Mouse (Mus musculus): Measurements from ENCODE around the gene Mylk4.
A peak's percentile ranks its signal among the peaks of the same experiment; 100 is the strongest.

Gene Mylk4

DNA sequence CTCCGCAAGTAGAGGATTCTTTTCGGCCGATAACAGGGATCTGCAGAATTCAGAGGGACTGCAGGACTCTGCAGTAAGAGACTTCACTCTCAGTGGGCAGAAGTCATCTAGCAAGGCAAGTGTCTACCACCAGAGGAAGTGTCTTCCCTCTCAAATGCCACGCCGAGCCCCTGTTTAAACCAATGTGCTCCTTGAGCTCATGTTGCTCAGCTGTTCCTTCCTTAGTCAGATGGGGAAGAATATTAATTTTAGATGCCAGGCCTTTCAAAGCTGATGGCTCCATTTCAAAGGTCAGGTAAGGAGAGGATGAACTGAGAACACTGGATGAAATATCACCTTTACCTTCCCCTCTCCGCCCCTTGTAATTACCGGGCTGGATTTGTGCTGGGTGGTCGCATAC lies at the start of gene Mylk4:
Gene Mylk4, minus strand, starts transcription at position 139 of the 400 bp plus-strand sequence.
- DNase-seq = no peak

DNA sequence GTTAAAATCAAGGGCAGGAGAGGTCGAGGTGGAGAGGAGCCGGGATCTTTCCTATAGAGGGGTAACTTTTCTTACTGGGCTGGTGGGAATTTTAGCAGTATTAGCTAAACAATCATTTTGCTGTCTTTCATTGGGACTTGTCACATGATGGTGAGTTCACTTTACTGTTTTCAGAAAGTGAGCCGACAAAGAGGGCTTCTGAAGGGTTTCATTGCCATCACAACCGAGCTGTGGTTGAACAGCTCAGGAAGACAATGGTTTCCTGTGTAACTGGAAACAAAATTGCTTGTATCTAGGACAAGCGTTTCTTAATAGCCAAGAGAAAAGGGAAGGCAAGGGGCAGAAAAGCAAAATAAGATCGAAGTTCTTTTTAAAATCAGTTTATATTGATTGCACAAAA lies 49.5 kb upstream of the Mylk4 start:
- DNase-seq = no peak

DNA sequence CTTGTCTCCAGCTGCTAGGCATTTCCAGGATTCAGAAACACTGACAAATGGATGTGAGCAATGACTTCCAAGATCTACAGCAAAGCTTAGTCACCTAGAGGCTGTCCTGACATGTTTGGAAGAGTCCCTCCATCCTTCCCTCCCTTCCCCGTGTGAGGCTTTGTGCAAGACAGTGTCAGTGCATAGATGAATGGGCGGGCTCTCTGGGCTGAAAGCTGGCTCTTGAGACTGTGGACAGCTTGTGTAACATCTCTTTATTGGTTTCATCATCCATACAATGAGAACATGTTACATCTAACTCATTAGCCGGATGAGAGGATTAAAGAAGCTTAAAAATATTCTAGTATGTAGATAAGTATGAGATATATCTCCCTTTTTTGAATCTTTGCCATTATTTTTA lies 49.0 kb upstream of the Mylk4 start:
- DNase-seq = no peak

DNA sequence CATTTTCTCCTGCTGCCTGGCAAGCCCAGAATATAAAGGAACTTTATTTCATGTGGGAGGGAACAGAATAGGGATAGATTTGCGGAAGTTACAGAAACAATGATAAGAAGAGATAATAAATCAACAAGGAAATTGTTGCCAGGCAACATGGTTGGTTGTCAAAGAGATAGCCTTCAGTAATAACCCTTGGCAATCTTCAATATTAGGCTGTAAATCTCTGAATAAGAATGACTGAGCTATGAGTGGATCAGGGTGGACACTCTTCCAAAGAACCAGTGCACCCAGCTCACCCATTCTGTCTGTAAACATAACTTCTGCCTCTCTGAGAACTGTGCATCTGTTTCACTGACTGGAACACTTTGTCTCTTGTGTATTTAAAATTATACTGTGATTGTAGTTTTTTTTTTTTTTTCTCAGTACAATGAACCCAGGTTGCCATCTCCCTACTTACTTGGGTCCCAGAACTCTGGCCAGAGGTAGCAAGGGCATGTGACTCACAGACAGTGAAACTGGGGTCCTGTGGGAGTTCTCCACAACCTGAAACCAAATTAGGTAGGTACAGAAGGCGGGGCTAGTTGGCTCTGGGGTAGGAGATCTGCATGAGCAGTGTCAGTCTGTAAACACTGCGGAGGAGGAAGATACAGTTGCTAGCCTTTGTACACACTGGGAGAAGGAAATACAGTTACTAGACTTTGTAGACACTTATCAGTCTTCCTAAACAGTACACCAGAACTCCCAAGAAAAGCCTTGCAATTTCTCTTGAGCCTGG lies 47.9 kb upstream of the Mylk4 start:
- DNase-seq = no peak

DNA sequence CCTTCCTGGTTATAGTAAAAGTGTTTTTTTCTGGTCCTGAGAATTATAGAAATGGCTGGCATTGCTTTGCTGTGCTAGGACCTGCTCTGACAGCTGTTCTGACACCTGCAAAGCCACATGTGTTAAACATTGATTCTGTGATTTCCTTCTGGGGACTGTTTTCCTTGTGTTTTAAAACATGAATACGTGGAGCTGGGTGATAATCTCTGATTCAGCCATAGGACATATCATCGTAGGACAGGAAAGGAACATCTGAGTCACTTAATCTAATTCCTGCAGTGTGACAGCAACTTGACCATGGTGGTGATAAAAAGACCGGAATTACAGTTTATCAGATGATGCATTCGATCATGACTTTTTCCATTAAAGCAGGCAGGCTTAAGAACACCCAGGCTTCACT lies 45.1 kb upstream of the Mylk4 start:
- DNase-seq = no peak

DNA sequence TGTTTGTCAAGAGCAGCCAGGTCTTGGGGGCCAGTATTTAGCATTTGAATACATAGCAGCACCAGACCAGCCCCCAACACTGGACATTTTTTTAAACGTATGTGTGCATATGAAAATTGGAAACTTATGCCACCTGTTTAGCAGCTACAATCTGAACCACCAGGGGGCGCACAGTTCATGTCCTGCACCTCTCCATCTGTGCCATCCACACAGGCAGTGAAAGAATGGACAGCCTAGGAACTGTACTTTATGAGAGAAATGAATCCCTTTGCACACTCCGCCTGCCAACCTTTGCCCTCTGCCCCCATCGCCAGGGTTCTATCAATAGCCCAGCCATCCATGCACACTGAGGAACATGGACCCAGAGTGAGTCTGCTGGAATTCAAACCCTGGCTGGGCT lies 44.2 kb upstream of the Mylk4 start:
- peak; percentile 71 for DNase-seq

DNA sequence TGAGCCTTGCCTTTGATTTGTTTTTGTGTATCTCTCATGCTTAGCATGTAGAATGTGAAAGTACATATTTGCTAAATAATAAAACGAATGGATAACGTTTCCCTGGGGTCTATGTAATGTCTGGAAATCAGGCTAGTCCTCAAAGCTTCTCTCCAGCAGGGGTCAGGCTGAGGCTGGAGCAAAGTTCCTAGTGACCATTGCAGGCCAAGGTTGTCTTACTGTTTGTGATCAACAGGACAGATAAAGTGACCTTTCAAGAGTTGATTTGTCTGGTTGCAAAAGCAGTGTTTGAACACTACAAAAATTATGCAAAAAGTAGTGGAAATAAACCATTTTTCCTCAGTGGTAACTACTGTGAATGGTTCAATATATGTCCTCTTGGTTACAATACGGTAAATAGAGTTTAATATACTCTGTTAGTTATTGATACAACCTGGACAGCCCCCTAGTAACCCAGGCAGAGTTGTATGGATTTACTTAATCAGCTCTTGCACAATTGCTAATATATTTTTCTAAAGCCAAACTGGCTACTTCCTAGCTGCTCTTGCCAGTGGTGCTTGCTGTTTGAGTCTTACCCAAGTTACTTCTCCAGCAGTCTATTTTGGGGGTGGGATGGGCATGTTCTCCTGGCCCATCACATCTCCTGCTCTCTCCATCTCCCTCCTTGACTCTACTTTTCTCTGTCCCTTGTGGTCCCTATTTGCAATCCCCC lies 43.5 kb upstream of the Mylk4 start:
- DNase-seq = no peak

DNA sequence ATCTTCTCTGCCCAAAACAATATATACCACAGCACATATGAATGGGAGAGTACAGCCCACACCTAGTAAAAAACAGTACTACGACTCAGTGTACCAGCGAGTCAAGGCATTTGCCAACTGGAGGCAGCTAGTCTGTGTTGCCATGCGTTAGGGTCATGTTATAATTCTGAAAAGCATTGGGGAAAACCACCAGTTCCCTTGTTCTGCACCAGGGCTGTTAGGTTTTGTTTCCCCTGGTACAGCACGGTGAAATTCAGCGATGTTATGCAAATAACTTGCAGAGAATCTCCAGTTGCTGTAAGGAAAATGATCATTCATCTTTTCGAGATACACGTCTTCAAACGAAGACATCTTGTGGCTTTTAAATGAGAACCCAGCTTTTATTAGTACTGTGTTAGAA lies 41.8 kb upstream of the Mylk4 start:
- no peak for DNase-seq

DNA sequence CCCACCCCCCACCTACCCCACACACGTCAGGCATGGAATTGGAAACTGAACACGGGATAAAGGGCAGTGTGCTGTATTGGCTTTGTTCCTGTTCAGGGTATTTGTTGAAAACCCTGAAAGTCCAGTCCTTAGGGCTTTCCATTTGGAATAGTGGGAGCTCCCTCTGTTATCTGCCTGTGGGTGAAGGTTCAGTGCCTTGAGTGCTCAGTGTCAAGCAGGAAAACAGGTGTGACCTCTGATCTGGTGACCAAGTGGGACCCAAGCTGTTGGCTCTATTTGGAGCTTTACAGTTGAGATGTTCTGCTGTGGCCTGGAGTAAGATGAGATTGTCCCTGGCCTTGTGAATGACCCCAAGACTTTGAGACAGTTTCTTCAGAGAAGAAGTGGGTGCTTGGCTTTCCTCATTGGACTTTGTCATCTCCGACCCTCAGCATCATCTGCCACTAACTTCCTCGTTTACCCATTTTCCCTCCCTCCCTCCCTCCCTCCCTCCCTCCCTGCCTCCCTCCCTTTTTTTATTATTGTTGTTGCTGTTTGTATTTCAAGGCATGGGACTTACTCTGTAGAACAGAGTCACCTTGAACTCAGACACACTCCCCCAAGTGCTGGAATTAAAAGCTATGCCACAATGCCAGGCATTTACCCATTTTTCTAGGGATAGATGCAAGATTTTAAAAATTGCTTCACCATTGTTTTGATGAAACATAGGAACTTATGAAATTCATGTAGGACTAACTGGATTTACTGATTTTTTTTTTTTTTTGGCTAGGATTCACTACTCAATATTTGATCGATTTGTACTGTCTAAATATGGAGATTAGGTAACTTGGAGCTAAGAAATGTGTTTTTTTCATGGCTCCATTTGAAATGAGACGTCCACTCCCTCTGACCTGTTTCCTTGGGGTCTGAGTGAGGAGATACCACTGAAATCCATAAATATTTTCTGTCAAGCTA lies 40.9 kb upstream of the Mylk4 start:
- DNase-seq = no peak

DNA sequence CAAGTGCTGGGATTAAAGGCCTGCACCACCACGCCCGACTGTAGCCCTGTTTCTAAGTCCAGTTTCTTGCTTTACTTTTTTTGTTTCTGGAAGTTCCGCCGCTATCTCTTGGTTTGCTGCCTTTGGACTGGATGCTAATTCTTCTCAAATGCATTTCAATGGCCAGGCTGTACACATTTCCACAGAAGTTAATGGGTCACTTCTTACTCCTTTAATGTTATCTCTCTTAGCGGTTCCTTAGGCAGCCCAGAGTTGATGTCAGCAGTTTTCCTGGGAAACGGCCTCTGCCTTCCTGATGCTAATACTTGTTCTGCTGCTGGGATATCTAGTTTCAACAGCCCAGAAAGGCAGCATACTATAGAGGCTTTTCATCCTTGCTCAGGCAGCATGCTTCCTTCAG lies 39.4 kb upstream of the Mylk4 start:
- DNase-seq = no peak

DNA sequence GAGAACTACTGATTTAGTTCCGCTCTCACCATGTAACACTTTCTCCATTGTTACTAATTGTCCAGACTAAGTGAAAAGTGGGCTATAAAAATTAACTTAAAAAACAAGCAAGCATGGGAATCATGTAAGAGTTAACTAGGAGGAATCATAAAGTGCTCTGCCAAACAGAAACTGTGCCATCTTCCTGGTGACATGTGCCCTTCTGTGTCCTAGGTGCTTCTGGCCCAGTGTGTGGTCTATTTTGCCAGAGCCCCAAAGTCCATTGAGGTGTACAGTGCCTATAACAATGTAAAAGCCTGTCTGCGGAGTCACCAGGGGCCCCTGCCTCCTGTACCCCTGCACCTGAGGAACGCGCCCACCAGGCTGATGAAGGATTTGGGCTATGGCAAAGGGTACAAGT lies 37.9 kb upstream of the Mylk4 start:
- no peak for DNase-seq

DNA sequence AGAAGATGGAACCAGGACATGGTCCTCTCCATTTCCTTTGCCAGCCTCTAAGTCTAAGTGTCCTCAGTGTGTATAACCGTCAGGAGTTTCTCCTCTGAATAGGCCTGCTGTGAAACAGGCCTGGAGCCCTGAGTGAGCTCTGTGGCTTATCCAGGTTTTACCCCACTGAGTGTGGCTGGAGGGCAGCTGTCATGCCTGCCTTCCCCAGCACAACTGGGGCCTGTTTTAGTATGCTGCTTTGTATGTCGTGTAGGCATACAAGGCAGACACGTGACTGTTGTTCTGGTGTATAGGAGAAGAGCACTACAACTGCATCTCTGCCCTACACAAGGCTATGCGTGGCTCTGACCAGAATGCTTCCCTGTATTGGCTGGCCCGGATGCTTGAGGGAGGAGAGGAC lies 36.2 kb upstream of the Mylk4 start:
- no peak for DNase-seq

DNA sequence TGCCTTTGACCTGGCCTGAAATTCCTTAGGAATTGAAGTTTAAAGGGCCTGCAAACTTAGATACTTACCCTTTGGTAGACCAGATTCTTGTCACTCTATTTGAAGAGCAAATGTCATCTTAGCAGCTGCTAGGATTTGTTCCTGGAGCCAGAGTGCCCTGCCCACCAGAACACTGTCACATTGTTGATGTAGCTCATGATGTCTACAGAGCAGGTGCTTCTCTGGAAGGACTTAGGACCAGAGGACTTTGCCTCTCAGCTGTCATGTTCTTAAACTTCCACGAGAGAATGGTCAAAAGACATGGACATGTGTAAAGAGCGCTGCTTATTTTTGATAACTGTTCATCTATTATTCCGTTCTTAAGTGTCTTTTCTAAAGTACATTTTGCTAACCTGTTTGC lies 35.5 kb upstream of the Mylk4 start:
- DNase-seq = no peak

DNA sequence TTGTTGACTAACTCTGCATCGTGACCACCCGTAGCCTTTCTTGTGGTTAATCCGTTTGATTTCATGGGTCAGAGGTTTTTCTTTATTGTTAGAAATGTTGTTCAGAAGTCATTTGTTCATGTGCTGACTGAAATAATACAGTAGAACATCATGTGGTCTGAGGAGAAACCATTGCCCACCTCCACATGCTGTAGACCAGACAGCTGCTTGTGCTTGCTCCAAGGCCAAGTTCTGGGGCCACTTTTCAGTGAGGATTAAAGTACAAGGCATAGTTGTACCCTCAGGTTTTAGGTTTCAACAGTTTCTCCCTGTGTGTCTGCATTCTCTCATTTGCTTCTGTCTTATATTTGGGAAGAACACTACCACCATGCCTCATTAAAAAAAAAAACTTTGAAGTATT lies 23.9 kb upstream of the Mylk4 start:
- no peak for DNase-seq

DNA sequence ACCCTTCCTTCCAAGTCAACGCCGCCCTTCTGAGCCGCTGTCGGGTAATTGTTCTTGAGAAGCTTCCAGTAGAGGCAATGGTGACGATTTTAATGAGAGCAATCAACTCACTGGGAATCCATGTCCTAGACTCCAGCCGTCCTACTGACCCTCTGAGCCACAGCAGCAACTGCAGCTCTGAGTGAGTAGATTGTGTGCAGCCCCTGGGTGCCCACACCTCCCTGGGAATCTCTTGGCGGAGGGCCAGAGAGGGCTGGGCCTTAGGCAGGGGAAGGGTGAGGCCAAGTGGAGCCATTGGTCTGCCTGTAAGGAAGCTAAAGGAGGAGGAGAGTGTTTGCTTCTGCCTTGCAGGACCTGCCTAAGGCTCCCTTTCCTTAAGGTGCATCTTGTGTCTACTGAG lies 23.1 kb upstream of the Mylk4 start:
- peak; percentile 15 for DNase-seq

DNA sequence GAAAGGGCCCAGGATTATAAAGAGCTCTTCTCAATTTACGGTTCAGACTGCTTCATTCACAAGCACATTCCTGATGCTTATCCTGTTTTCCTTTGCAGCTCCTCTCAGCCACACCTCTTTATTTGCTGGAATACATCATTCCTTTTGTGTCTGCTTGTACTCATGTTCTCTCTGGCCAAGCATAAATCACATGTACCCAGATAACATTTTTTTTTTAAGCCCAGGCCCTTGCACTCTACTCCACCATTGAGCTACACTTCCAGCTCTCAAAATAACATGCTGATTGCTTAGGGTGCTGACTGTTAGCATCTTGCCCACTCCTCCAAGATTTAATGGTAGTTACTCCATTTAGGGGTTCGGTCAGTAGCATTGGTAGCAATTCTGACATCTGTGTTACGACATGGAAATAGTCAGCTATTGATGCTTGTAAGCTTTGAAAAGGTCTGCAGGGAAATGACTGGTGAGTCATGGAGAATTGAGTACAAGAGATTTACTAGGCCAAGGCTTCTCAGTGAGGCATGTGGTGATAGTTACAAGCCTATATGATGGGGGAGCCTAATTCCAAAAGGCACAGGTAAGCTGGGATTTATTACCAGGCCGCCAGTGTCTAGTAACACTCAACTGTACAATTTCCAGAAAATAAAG lies 20.1 kb upstream of the Mylk4 start:
- DNase-seq = no peak

DNA sequence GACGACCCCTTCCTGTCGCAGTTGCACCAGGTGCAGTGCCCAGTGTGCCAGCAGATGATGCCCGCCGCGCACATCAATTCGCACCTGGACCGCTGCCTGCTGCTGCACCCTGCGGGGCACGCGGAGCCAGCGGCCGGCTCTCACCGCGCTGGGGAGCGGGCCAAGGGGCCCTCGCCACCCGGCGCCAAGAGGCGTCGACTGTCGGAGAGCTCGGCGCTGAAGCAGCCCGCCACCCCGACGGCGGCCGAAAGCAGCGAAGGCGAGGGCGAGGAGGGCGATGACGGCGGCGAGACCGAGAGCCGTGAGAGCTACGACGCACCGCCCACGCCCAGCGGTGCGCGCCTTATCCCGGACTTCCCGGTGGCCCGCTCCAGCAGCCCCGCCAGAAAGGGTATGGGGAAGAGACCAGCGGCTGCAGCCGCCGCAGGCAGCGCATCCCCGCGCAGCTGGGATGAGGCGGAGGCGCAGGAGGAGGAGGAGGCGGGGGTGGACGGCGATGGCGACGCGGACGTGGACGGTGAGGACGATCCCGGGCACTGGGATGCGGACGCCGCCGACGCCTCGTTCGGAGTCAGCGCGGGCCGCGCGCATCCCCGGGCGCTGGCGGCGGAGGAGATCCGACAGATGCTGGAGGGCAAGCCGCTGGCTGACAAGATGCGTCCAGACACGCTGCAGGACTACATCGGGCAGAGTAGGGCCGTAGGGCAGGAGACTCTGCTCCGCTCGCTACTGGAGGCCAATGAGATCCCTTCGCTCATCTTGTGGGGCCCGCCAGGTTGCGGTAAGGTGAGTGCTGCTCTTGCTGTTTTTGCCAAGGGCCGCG lies 18.7 kb upstream of the Mylk4 start, which contains the start of gene D930007J09Rik:
Gene D930007J09Rik, minus strand, starts transcription at position 591 of the 823 bp plus-strand sequence.
- peak; percentile 60 for DNase-seq

DNA sequence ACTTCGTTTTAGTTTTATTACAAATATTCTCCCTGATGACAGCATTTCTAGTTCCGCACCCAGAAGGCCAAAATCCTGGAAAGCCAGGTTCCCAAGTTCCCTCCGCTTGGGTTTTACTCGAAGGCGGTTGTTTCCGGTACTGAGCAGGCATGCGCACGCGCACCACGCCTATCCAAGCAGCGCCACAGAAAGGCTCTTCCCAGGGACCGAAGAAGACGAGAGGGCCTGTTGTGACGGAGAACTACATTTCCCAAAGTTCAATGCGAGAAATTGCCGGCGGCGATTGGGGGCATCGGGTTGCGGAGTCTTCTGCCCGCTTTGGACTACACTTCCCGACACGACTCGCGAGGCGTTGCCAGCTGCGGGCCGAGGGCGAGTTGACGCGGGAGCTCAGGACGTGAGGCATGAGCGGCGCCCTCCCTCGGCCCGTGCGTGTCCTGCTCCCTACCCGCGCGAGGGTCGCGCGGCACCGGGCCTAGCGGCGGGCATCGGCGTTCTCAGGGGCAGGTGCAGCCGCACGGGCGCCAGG lies 18.0 kb upstream of the Mylk4 start, which contains the start of gene Wrnip1:
Gene Wrnip1, plus strand, starts transcription at position 346 of the 529 bp plus-strand sequence.
- DNase-seq = peak; percentile 95

DNA sequence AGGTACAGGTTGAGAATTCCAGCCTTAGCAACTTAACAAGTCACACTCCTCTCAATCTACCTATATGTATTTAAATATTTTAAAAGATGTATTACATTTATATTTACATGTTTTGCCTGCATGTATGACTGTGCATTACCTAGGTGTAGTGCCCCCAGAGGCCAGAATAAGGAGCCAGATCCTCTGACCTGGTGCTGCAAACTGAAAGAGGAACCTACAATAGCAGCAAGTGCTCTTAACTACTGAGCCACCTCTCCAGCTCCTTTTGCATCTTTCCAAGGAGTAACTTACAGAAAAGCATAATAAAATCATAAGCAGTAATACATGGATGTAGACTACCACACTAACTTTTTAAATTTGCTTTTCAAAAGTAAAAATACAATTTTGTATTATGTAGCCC lies 17.1 kb upstream of the Mylk4 start:
- peak; percentile 29 for DNase-seq

DNA sequence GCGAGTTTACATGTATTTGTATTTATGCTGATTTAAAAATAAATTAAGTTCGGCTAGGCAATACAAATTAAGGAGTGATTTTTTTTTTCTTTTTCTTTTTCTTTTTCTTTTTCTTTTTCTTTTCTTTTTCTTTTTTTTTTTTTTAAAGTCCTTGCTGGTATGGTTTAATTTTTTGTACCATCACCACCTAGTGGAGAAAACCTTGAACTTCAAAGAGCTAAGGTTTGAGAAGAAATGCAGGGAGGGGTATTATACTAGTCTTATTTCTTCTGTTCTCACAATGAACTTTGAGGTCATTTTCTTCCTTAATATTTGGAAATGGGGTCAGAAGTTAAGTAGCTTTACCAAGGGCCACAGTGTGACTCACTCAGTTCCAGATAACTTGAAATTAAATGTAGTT lies 15.4 kb upstream of the Mylk4 start:
- no peak for DNase-seq

DNA sequence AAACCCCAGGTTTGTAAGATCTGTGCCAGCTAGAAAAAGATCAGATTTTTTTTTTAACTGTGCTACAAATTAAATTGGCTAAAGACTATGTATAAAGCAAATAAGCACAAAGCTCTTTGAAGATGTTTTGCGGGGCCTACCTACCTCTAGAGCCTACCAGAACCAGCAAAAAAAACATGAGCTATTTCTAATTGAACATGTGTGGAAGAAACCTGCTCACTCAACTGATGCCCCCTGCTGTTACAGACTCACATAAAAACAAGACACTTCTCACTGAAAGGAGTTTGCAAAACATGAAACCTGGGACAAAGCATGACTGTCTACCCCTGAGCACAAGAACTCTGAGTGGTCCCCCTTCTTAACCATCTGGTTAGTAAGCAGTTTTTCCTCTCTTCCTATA lies 13.3 kb upstream of the Mylk4 start:
- DNase-seq = no peak

DNA sequence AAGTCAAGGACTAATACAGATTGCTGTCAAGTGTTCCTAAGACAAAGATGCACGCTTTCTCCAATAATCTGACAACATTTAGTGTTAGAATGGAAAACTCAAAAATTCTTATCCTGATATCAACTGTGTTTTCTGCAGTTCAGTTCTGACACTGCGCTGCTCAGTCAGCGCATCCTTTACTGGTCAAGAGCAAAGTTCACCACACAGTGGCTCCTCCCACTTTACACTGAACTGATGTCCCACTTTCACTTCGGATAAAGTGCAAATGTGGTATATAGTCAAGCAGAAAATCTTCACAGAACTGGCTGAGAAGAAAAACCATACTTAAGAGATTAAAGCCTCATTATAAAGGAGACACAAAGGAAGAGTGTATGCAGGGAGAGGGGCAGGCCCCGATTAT lies 11.4 kb upstream of the Mylk4 start:
- DNase-seq = no peak
